Mouse (Mus musculus): Measurements from ENCODE around the gene Vmn1r220.
"Not testable (repeated sequence)": the region's sequence is repeated elsewhere in the genome, so short reads cannot be mapped to it uniquely, and the experiment has no call there.

Gene Vmn1r220

GRCm38 (mm10) chr13:23187875-23188274, at the start of gene Vmn1r220:
Vmn1r220 (minus strand) TSS chr13:23187975.
- no peak for DNase-seq (ENCODE audit: low read depth, low spot score)
- Histone ChIP-seq H3K27me3 (ENCODE audit: control insufficient read depth, insufficient read depth, low read length, poor library complexity, severe bottlenecking) (no peaks in the 10 kb centered on the region; the same call in 1 of the 2 replicates), H3K36me3 (ENCODE audit: control insufficient read depth, insufficient read depth, low read length, poor library complexity, severe bottlenecking) (no peaks in the 10 kb centered on the region)

- not testable (repeated sequence) for DNase-seq (ENCODE audit: low read depth, low spot score); H3K36me3 ChIP-seq (ENCODE audit: control insufficient read depth, insufficient read depth, low read length, poor library complexity, severe bottlenecking)
Observed at GRCm38 (mm10) chr13:23235847-23236246, 48.1 kb upstream of the Vmn1r220 start, which contains the start of gene Vmn1r222. Vmn1r222 (minus strand) TSS chr13:23235947.

GRCm38 (mm10) chr13:23213827-23214226, 26.1 kb upstream of the Vmn1r220 start, which contains the start of gene Vmn1r221:
Vmn1r221 (plus strand) TSS chr13:23214127.
- not testable (repeated sequence) for H3K36me3 ChIP-seq (ENCODE audit: control insufficient read depth, insufficient read depth, low read length, poor library complexity, severe bottlenecking); H3K27me3 ChIP-seq (ENCODE audit: control insufficient read depth, insufficient read depth, low read length, poor library complexity, severe bottlenecking); DNase-seq (ENCODE audit: low read depth, low spot score)

More at GRCm38 (mm10) chr13:23235847-23236246, 48.1 kb upstream of the Vmn1r220 start, which contains the start of gene Vmn1r222:
- not testable (repeated sequence) for H3K27me3 ChIP-seq (ENCODE audit: control insufficient read depth, insufficient read depth, low read length, poor library complexity, severe bottlenecking)

- not testable (repeated sequence) for H3K27me3 ChIP-seq (ENCODE audit: control insufficient read depth, insufficient read depth, low read length, poor library complexity, severe bottlenecking); H3K36me3 ChIP-seq (ENCODE audit: control insufficient read depth, insufficient read depth, low read length, poor library complexity, severe bottlenecking); DNase-seq (ENCODE audit: low read depth, low spot score)
Observed at GRCm38 (mm10) chr13:23203885-23204284, 16.1 kb upstream of the Vmn1r220 start.

- H3K36me3 ChIP-seq (ENCODE audit: control insufficient read depth, insufficient read depth, low read length, poor library complexity, severe bottlenecking); DNase-seq (ENCODE audit: low read depth, low spot score); H3K27me3 ChIP-seq (ENCODE audit: control insufficient read depth, insufficient read depth, low read length, poor library complexity, severe bottlenecking): not testable (repeated sequence)
Observed at GRCm38 (mm10) chr13:23166471-23166870, 21.3 kb downstream of the Vmn1r220 start.

- H3K36me3 ChIP-seq (ENCODE audit: control insufficient read depth, insufficient read depth, low read length, poor library complexity, severe bottlenecking), result no peaks in the 10 kb centered on the region
- no peaks in the 10 kb centered on the region for H3K27me3 ChIP-seq (ENCODE audit: control insufficient read depth, insufficient read depth, low read length, poor library complexity, severe bottlenecking)
- DNase-seq (ENCODE audit: low read depth, low spot score), result no peak
Observed at GRCm38 (mm10) chr13:23159012-23159411, 28.8 kb downstream of the Vmn1r220 start, which contains the start of gene Vmn1r219. Vmn1r219 (plus strand) TSS chr13:23159312.

GRCm38 (mm10) chr13:23157848-23158247, 29.9 kb downstream of the Vmn1r220 start:
- H3K27me3 ChIP-seq (ENCODE audit: control insufficient read depth, insufficient read depth, low read length, poor library complexity, severe bottlenecking), result no peaks in the 10 kb centered on the region
- no peak for DNase-seq (ENCODE audit: low read depth, low spot score)
- no peaks in the 10 kb centered on the region for H3K36me3 ChIP-seq (ENCODE audit: control insufficient read depth, insufficient read depth, low read length, poor library complexity, severe bottlenecking)

GRCm38 (mm10) chr13:23138880-23139279, 48.9 kb downstream of the Vmn1r220 start:
- DNase-seq (ENCODE audit: low read depth, low spot score), result no peak
- H3K27me3 ChIP-seq (ENCODE audit: control insufficient read depth, insufficient read depth, low read length, poor library complexity, severe bottlenecking), result no peaks in the 10 kb centered on the region
- no peaks in the 10 kb centered on the region for H3K36me3 ChIP-seq (ENCODE audit: control insufficient read depth, insufficient read depth, low read length, poor library complexity, severe bottlenecking)

- no peaks in the 10 kb centered on the region for H3K27me3 ChIP-seq (ENCODE audit: control insufficient read depth, insufficient read depth, low read length, poor library complexity, severe bottlenecking)
- no peak for DNase-seq (ENCODE audit: low read depth, low spot score)
- no peaks in the 10 kb centered on the region for H3K36me3 ChIP-seq (ENCODE audit: control insufficient read depth, insufficient read depth, low read length, poor library complexity, severe bottlenecking)
Observed at GRCm38 (mm10) chr13:23133501-23133900, 54.3 kb downstream of the Vmn1r220 start.

GRCm38 (mm10) chr13:23133099-23133498, 54.7 kb downstream of the Vmn1r220 start, which contains the start of gene Vmn1r218:
Vmn1r218 (plus strand) TSS chr13:23133155.
- no peaks in the 10 kb centered on the region for H3K36me3 ChIP-seq (ENCODE audit: control insufficient read depth, insufficient read depth, low read length, poor library complexity, severe bottlenecking)
- H3K27me3 ChIP-seq (ENCODE audit: control insufficient read depth, insufficient read depth, low read length, poor library complexity, severe bottlenecking), result no peaks in the 10 kb centered on the region
- DNase-seq (ENCODE audit: low read depth, low spot score), result no peak

All from splenic B cell, adult 2 months (primary cell).